Mouse (Mus musculus): Measurements from ENCODE around the gene Mum1l1.
"Not testable (repeated sequence)": the region's sequence is repeated elsewhere in the genome, so short reads cannot be mapped to it uniquely, and the experiment has no call there.

DNA sequence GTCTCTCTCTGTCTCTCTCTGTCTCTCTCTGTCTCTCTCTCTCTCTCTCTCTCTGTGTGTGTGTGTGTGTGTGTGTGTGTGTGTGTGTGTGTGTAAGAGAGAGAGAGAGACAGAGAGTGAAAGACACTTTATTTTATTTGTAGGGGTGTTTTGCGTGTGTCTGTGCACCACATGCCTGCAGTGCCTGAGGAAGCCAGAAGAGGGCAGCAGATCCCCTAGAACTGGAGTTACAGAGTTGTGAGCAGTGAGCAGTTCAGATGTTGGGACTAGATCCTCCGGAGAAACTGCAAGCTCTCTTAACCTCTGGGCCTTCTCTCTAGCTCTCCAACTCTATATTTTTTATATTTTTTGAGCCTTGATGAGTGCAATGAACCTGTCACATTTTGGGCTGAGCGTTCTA, 18.3 kb upstream of the Mum1l1 start:
- TF ChIP-seq CTCF (IDR thresholded peaks at IDR 0.05; ENCODE audit: low read depth, low read length); POLR2A (IDR thresholded peaks at IDR 0.05; ENCODE audit: borderline replicate concordance, low read depth, low read length): not testable (repeated sequence)
